Mouse (Mus musculus): ENCODE results near the gene Ahnak. TPM values are rescaled to one million over a fixed set of nuclear protein-coding genes. Genes with fewer than 3 reads are reported as not detected.
A peak's percentile ranks its signal among the peaks of the same experiment; 100 is the strongest.
"Not testable (repeated sequence)": the region's sequence is repeated elsewhere in the genome, so short reads cannot be mapped to it uniquely, and the experiment has no call there.

Gene Ahnak
- polyA plus RNA-seq, 1 experiment: not detected

DNA sequence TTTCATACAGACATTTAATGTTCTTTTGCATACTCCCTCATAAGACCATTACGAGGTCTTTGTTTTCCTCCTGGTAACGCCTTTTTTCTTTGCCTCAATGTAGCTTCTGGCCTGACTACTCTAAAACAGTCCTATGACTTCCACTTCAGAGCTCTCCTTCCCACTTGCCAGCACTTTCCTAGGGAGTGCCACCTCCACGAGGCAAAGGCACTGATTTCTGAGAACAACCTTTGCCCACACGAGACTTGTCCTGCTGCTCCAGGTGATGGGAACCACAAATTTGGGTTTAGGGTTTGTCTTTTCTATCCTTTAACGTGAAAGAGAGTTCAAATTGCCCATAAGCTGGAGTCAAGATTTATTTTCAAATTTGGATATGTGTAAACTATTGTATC, 22.9 kb upstream of the Ahnak start:
- Histone ChIP-seq H3K27ac (ENCODE audit: insufficient read depth, low read depth, low read length) (peak overlapping the region; percentile 47; the same call in 1 of the 2 replicates), H3K4me3 (ENCODE audit: insufficient read depth, low read depth, low read length) (peak overlapping the region; percentile 50), H3K4me1 (ENCODE audit: control insufficient read depth, insufficient read depth, low read length) (no peaks in the 10 kb centered on the region; the same call in 1 of the 2 replicates)
- TF ChIP-seq POLR2A (IDR thresholded peaks at IDR 0.05; ENCODE audit: insufficient read depth, low read depth, low read length): no peak
- no peak for TF ChIP-seq CTCF (IDR thresholded peaks at IDR 0.05; ENCODE audit: insufficient read depth, low read depth, low read length)
- 15% methylated on average over 5 of the region's 5 CpGs for WGBS

- Histone ChIP-seq H3K27ac (ENCODE audit: insufficient read depth, low read depth, low read length) (peak within 1 kb of the TSS; percentile 47), H3K4me1 (ENCODE audit: control insufficient read depth, insufficient read depth, low read length) (no peaks in the 10 kb centered on the region; the same call in 1 of the 2 replicates), H3K4me3 (ENCODE audit: insufficient read depth, low read depth, low read length) (peak within 1 kb of the TSS; percentile 76)
- peak; percentile 30; the same call in 1 of the 2 replicates for TF ChIP-seq POLR2A (IDR thresholded peaks at IDR 0.05; ENCODE audit: insufficient read depth, low read depth, low read length)
- no peak for TF ChIP-seq CTCF (IDR thresholded peaks at IDR 0.05; ENCODE audit: insufficient read depth, low read depth, low read length)
- WGBS: under 1% methylated on average over 52 of the region's 52 CpGs
These were observed 22.3 kb upstream of the Ahnak start, which contains the start of gene Eef1g for GRCm38 (mm10) chr19:8966590-8967372. TSS of gene Eef1g (plus strand) at chr19:8967041.

- WGBS: under 1% methylated on average over 8 of the region's 8 CpGs
- H3K4me3 ChIP-seq (ENCODE audit: insufficient read depth, low read depth, low read length): peak overlapping the region; percentile 76
- no peaks in the 10 kb centered on the region; the same call in 1 of the 2 replicates for H3K4me1 ChIP-seq (ENCODE audit: control insufficient read depth, insufficient read depth, low read length)
- peak overlapping the region; percentile 35 for H3K27ac ChIP-seq (ENCODE audit: insufficient read depth, low read depth, low read length)
- no peak for TF ChIP-seq POLR2A (IDR thresholded peaks at IDR 0.05; ENCODE audit: insufficient read depth, low read depth, low read length)
- TF ChIP-seq CTCF (IDR thresholded peaks at IDR 0.05; ENCODE audit: insufficient read depth, low read depth, low read length): no peak
These were observed 21.7 kb upstream of the Ahnak start for GRCm38 (mm10) chr19:8967373-8967743.

GRCm38 (mm10) chr19:8967893-8968292, 21.2 kb upstream of the Ahnak start:
- WGBS: 6% methylated on average over 9 of the region's 9 CpGs
- no peak overlapping the region for H3K27ac ChIP-seq (ENCODE audit: insufficient read depth, low read depth, low read length)
- no peaks in the 10 kb centered on the region; the same call in 1 of the 2 replicates for H3K4me1 ChIP-seq (ENCODE audit: control insufficient read depth, insufficient read depth, low read length)
- TF ChIP-seq POLR2A (IDR thresholded peaks at IDR 0.05; ENCODE audit: insufficient read depth, low read depth, low read length) (no peak), CTCF (IDR thresholded peaks at IDR 0.05; ENCODE audit: insufficient read depth, low read depth, low read length) (no peak)
- peak overlapping the region; percentile 76 for H3K4me3 ChIP-seq (ENCODE audit: insufficient read depth, low read depth, low read length)

GRCm38 (mm10) chr19:8972491-8972890, 16.6 kb upstream of the Ahnak start:
- 89% methylated on average over 8 of the region's 8 CpGs for WGBS
- H3K4me3 ChIP-seq (ENCODE audit: insufficient read depth, low read depth, low read length); H3K4me1 ChIP-seq (ENCODE audit: control insufficient read depth, insufficient read depth, low read length); H3K27ac ChIP-seq (ENCODE audit: insufficient read depth, low read depth, low read length): not testable (repeated sequence)

- H3K27ac ChIP-seq (ENCODE audit: insufficient read depth, low read depth, low read length): no peak overlapping the region
- H3K4me1 ChIP-seq (ENCODE audit: control insufficient read depth, insufficient read depth, low read length): no peaks in the 10 kb centered on the region
- TF ChIP-seq CTCF (IDR thresholded peaks at IDR 0.05; ENCODE audit: insufficient read depth, low read depth, low read length) (no peak), POLR2A (IDR thresholded peaks at IDR 0.05; ENCODE audit: insufficient read depth, low read depth, low read length) (no peak)
- 80% methylated on average over 1 of the region's 1 CpGs for WGBS
- no peak overlapping the region for H3K4me3 ChIP-seq (ENCODE audit: insufficient read depth, low read depth, low read length)
These were observed 14.4 kb upstream of the Ahnak start for GRCm38 (mm10) chr19:8974638-8975037.

- 98% methylated on average over 2 of the region's 2 CpGs for WGBS
These were observed 13.6 kb upstream of the Ahnak start for GRCm38 (mm10) chr19:8975491-8975890.

GRCm38 (mm10) chr19:8976535-8976934, 12.5 kb upstream of the Ahnak start:
- no peak overlapping the region for H3K4me3 ChIP-seq (ENCODE audit: insufficient read depth, low read depth, low read length)
- TF ChIP-seq POLR2A (IDR thresholded peaks at IDR 0.05; ENCODE audit: insufficient read depth, low read depth, low read length) (no peak), CTCF (IDR thresholded peaks at IDR 0.05; ENCODE audit: insufficient read depth, low read depth, low read length) (0 out of 2 replicates have a peak, but pooled peaks have one; percentile 32)
- peaks cover 8% of the 10 kb centered on the region for H3K4me1 ChIP-seq (ENCODE audit: control insufficient read depth, insufficient read depth, low read length)
- H3K27ac ChIP-seq (ENCODE audit: insufficient read depth, low read depth, low read length): no peak overlapping the region
- 50% methylated on average over 3 of the region's 3 CpGs for WGBS

More at GRCm38 (mm10) chr19:8975491-8975890, 13.6 kb upstream of the Ahnak start:
- no peak overlapping the region for H3K27ac ChIP-seq (ENCODE audit: insufficient read depth, low read depth, low read length)
- no peak for TF ChIP-seq POLR2A (IDR thresholded peaks at IDR 0.05; ENCODE audit: insufficient read depth, low read depth, low read length)
- TF ChIP-seq CTCF (IDR thresholded peaks at IDR 0.05; ENCODE audit: insufficient read depth, low read depth, low read length): no peak
- peaks cover under 1% of the 10 kb centered on the region for H3K4me1 ChIP-seq (ENCODE audit: control insufficient read depth, insufficient read depth, low read length)
- no peak overlapping the region for H3K4me3 ChIP-seq (ENCODE audit: insufficient read depth, low read depth, low read length)

DNA sequence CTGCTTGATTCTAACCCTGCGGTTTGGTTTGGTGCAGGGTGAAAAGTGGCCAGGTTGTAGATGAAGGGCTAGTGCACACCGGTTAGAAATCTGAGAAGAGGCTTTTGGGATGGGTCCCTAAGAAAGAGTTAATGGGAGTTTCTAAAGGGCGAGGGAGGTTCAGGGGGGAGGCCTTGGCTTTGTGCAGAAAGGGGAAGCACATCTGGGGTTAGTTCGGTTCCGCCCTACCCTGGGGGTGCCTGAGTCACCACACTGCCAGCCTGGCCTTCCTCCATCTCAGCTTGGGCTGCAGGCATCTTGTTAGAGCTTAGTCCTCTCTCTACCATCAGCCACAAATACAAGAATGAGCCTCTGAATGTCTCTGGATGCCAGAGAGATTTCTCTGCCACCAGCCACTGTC, 8.3 kb upstream of the Ahnak start:
- TF ChIP-seq POLR2A (IDR thresholded peaks at IDR 0.05; ENCODE audit: insufficient read depth, low read depth, low read length) (no peak), CTCF (IDR thresholded peaks at IDR 0.05; ENCODE audit: insufficient read depth, low read depth, low read length) (no peak)
- peaks cover 25% of the 10 kb centered on the region for H3K4me1 ChIP-seq (ENCODE audit: control insufficient read depth, insufficient read depth, low read length)
- no peak overlapping the region for H3K4me3 ChIP-seq (ENCODE audit: insufficient read depth, low read depth, low read length)
- 0 out of 2 replicates have a peak overlapping the region, but pooled peaks have one; percentile 22 for H3K27ac ChIP-seq (ENCODE audit: insufficient read depth, low read depth, low read length)
- 42% methylated on average over 5 of the region's 5 CpGs for WGBS

Measured in olfactory bulb, adult 2 months (tissue).